Mouse (Mus musculus): ENCODE data around the gene Cacna1i.

Gene Cacna1i

GRCm38 (mm10) chr15:80330276-80330675, 43.2 kb downstream of the Cacna1i start:
- DNase-seq (ENCODE audit: low spot score): no peak

- DNase-seq (ENCODE audit: low spot score): no peak
These were observed 47.7 kb downstream of the Cacna1i start for GRCm38 (mm10) chr15:80334766-80335165.

GRCm38 (mm10) chr15:80335196-80335595, 48.2 kb downstream of the Cacna1i start:
- DNase-seq (ENCODE audit: low spot score): no peak

GRCm38 (mm10) chr15:80340348-80340747, 53.3 kb downstream of the Cacna1i start:
- peak; percentile 53 for DNase-seq (ENCODE audit: low spot score)

- DNase-seq (ENCODE audit: low spot score): no peak
These were observed 55.4 kb downstream of the Cacna1i start for GRCm38 (mm10) chr15:80342394-80342793.

GRCm38 (mm10) chr15:80343031-80343430, 56.0 kb downstream of the Cacna1i start:
- no peak for DNase-seq (ENCODE audit: low spot score)

GRCm38 (mm10) chr15:80343731-80344130, 56.7 kb downstream of the Cacna1i start:
- no peak for DNase-seq (ENCODE audit: low spot score)

- no peak for DNase-seq (ENCODE audit: low spot score)
These were observed 59.5 kb downstream of the Cacna1i start for GRCm38 (mm10) chr15:80346510-80346909.

GRCm38 (mm10) chr15:80350431-80350830, 63.4 kb downstream of the Cacna1i start:
- no peak for DNase-seq (ENCODE audit: low spot score)

- DNase-seq (ENCODE audit: low spot score): no peak
These were observed 71.8 kb downstream of the Cacna1i start for GRCm38 (mm10) chr15:80358798-80359197.

GRCm38 (mm10) chr15:80361780-80362508, 74.9 kb downstream of the Cacna1i start:
- DNase-seq (ENCODE audit: low spot score): no peak

- no peak for DNase-seq (ENCODE audit: low spot score)
These were observed 75.6 kb downstream of the Cacna1i start for GRCm38 (mm10) chr15:80362509-80363172.

GRCm38 (mm10) chr15:80363821-80364715, 77.0 kb downstream of the Cacna1i start:
- no peak for DNase-seq (ENCODE audit: low spot score)

GRCm38 (mm10) chr15:80366899-80367298, 79.9 kb downstream of the Cacna1i start:
- no peak for DNase-seq (ENCODE audit: low spot score)

GRCm38 (mm10) chr15:80373219-80373964, 86.4 kb downstream of the Cacna1i start:
- no peak for DNase-seq (ENCODE audit: low spot score)

- no peak for DNase-seq (ENCODE audit: low spot score)
These were observed 87.8 kb downstream of the Cacna1i start for GRCm38 (mm10) chr15:80374854-80375253.

- DNase-seq (ENCODE audit: low spot score): no peak
These were observed 100.1 kb downstream of the Cacna1i start for GRCm38 (mm10) chr15:80387185-80387584.

- DNase-seq (ENCODE audit: low spot score): no peak
These were observed 104.8 kb downstream of the Cacna1i start for GRCm38 (mm10) chr15:80391791-80392190.

GRCm38 (mm10) chr15:80395035-80395434, 108.0 kb downstream of the Cacna1i start:
- no peak for DNase-seq (ENCODE audit: low spot score)

- DNase-seq (ENCODE audit: low spot score): no peak
These were observed 112.4 kb downstream of the Cacna1i start for GRCm38 (mm10) chr15:80399451-80399850.

GRCm38 (mm10) chr15:80401387-80401898, 114.4 kb downstream of the Cacna1i start:
- no peak for DNase-seq (ENCODE audit: low spot score)

- DNase-seq (ENCODE audit: low spot score): no peak
These were observed 114.9 kb downstream of the Cacna1i start for GRCm38 (mm10) chr15:80401980-80402379.
